Mouse (Mus musculus): ENCODE data around the gene Tnni3. TPM values are rescaled to one million over a fixed set of nuclear protein-coding genes. Genes with fewer than 3 reads are reported as not detected.

Tnni3 gene
- polyA plus RNA-seq (2015; fragmentation: Nextera tagmentation; extraction: Ambion mirVana) = 2.8 and 3.6 TPM in 2 replicates

DNA sequence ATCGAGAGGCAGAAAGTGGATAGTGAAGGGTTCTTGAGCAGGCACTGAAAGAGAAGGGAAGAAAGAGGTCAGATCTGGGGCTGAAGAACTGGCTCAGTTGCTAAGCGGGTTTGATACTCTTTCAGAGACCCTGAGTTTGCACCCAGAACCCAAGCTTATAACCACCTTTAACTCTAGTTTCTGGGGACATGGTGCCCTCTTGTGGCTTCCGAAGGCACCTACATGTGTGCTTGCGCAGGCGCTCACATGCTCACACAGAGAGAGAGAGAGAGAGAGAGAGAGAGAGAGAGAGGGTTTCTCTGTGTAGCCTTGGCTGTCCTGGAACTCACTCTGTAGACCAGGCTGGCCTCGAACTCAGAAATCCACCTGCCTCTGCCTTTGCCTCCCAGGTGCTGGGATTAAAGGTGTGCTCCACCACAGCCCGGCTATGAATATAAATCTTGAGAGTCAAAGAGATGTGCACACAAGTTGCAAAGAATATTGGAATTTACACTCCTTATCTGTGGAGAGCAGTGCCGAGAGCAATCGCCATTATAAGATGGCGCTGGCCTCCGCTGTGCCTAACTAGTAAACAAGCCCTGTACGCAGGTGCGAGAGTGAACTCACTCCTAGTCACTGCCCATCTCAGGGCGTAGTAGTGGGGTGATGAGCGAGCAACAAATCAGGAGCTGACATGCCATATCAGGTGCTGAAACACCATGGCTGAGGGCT, at the start of gene Tnni3:
Tnni3 (minus strand) TSS at position 18 of the 711 bp plus-strand sequence.

DNA sequence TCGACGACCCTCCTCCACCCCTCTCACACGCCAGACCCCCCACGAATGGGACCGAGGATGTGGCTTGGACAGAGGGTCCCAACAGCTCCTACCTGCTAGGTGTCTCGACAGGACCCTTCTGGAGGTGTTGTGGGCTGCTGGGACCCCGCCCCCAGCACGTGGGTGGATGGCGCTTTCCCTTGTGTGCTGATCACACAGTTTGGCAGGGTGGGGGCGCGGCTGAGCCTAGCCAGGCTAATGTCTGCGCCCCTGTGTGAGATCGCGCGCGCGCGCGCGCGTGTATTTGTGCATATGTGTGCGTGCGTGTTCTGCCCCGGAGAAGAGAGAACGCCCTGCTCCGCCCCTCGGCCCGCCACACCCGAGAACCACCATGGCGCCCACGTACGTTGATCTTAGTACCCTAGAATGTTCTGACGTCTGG, 23.2 kb upstream of the Tnni3 start, which contains the start of gene Syt5:
Syt5 (minus strand) TSS at position 321 of the 421 bp plus-strand sequence.

DNA sequence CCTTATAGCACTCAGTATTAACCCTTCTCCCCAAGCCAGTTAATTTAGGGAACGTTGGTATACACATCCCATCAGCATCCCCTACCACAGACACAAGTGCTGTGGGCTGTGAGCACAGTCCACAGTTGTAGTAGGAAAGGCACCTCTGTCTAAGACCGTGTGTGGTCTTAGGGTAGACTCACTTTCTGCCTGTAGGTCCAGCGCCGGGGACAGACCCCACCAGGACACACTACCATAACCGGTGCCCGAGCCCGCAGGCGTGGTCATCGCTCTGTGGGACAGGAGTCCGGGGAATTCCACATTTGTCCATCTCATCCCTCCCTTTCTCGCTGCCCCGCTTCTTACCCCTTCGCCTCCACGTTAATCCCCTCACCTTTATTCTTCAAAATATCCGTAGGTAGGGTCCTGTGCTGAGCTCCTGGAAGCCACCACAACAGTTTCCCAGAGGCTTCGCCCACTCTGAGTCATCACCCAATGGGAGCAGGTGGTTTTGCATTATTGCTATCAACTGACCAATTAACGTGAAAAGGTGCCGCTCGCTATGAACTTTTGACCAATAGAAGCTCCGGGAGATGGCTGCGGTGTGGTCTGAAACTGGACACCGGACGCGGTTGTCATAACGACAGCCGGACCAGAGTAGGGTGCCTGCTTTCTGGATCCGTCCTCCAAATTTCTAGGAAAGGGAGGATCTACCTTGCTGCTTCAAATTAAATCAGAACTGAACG, 8.1 kb upstream of the Tnni3 start, which contains the start of gene Dnaaf3:
Dnaaf3 (minus strand) TSS at position 449 of the 725 bp plus-strand sequence.

GRCm38 (mm10) chr7:4516332-4517050, 7.5 kb downstream of the Tnni3 start, which contains the start of gene Tnnt1:
Gene Tnnt1, minus strand, starts transcription at chr7:4516382.

GRCm38 (mm10) chr7:4501558-4502397, 22.3 kb downstream of the Tnni3 start, which contains the start of gene Ppp1r12c:
Gene Ppp1r12c, minus strand, starts transcription at chr7:4501680.

Other genes starting within 250 kb of the Tnni3 start
- 1.5 and 2.3 TPM in 2 replicates for gene Ncr1, start 186.5 kb downstream of the Tnni3 start, polyA plus RNA-seq (2015; fragmentation: Nextera tagmentation; extraction: Ambion mirVana)
- 1.4 and 1.5 TPM in 2 replicates for gene Gp6, start 126.5 kb downstream of the Tnni3 start, polyA plus RNA-seq (2015; fragmentation: Nextera tagmentation; extraction: Ambion mirVana)
- 8.5 and 10.2 TPM in 2 replicates for gene Rdh13, start 78.6 kb downstream of the Tnni3 start, polyA plus RNA-seq (2015; fragmentation: Nextera tagmentation; extraction: Ambion mirVana)
- gene Eps8l1, start 63.6 kb downstream of the Tnni3 start, polyA plus RNA-seq (2015; fragmentation: Nextera tagmentation; extraction: Ambion mirVana) = 0.36 and 3.4 TPM in 2 replicates
- 34.4 and 38.5 TPM in 2 replicates for gene Ppp1r12c, start 22.5 kb downstream of the Tnni3 start, polyA plus RNA-seq (2015; fragmentation: Nextera tagmentation; extraction: Ambion mirVana)
- gene Tnnt1, start 7.8 kb downstream of the Tnni3 start, polyA plus RNA-seq (2015; fragmentation: Nextera tagmentation; extraction: Ambion mirVana) = 8.4 and 12.2 TPM in 2 replicates
- 0.29 and 0.36 TPM in 2 replicates for gene Dnaaf3, start 8.2 kb upstream of the Tnni3 start, polyA plus RNA-seq (2015; fragmentation: Nextera tagmentation; extraction: Ambion mirVana)
- gene Syt5, start 23.3 kb upstream of the Tnni3 start, polyA plus RNA-seq (2015; fragmentation: Nextera tagmentation; extraction: Ambion mirVana) = 0.66 and 1.0 TPM in 2 replicates
- not detected in 2 replicates for gene Ptprh, start 79.8 kb upstream of the Tnni3 start, polyA plus RNA-seq (2015; fragmentation: Nextera tagmentation; extraction: Ambion mirVana)
- gene Tmem86b, start 107.2 kb upstream of the Tnni3 start, polyA plus RNA-seq (2015; fragmentation: Nextera tagmentation; extraction: Ambion mirVana) = 12.8 and 16.5 TPM in 2 replicates
- 9.6 and 9.8 TPM in 2 replicates for gene Ppp6r1, start 134.8 kb upstream of the Tnni3 start, polyA plus RNA-seq (2015; fragmentation: Nextera tagmentation; extraction: Ambion mirVana)
- gene Hspbp1, start 160.8 kb upstream of the Tnni3 start, polyA plus RNA-seq (2015; fragmentation: Nextera tagmentation; extraction: Ambion mirVana) = 62.4 and 63.5 TPM in 2 replicates
- 0.45 and 0.54 TPM in 2 replicates for gene Brsk1, start 166.4 kb upstream of the Tnni3 start, polyA plus RNA-seq (2015; fragmentation: Nextera tagmentation; extraction: Ambion mirVana)
- 0.69 and 0.80 TPM in 2 replicates for gene Tmem150b, start 201.0 kb upstream of the Tnni3 start, polyA plus RNA-seq (2015; fragmentation: Nextera tagmentation; extraction: Ambion mirVana)
- gene Kmt5c, start 215.9 kb upstream of the Tnni3 start, polyA plus RNA-seq (2015; fragmentation: Nextera tagmentation; extraction: Ambion mirVana) = 65.7 and 81.8 TPM in 2 replicates
- gene Cox6b2, start 228.9 kb upstream of the Tnni3 start, polyA plus RNA-seq (2015; fragmentation: Nextera tagmentation; extraction: Ambion mirVana) = 157 and 188 TPM in 2 replicates
- gene Fam71e2, start 247.1 kb upstream of the Tnni3 start, polyA plus RNA-seq (2015; fragmentation: Nextera tagmentation; extraction: Ambion mirVana) = not detected in 2 replicates